Mouse (Mus musculus) liver, embryonic 12.5 days (tissue): ENCODE measurements at regions not wholly inside any gene's neighbourhood (a gene's known extent, or its start where the extent isn't known, plus 50 kb on each side); places are given as distances from the start of the nearest gene placed in this dataset.

Experiments
- ATAC-seq: fragments of 200-750 bp; cut with Nextera tagmentation; 2 replicates; pipeline ENCODE4 v1.8.0; 2017; ENCODE audit warnings: moderate number of reproducible peaks, mild to moderate bottlenecking, moderate library complexity
- H3K27ac ChIP-seq: fragments of 300-500 bp; sonication (generic); 2 replicates; pipeline ENCODE4 v1.5.1; 2016; ENCODE audit warnings: mild to moderate bottlenecking
- H3K27me3 ChIP-seq: fragments of 300-500 bp; sonication (generic); replicated peaks from 2 replicates; pipeline ENCODE4 v1.6.1; 2016; ENCODE audit warnings: mild to moderate bottlenecking, moderate library complexity
- H3K36me3 ChIP-seq: fragments of 300-500 bp; sonication (generic); 2 replicates; pipeline ENCODE4 v1.6.1; 2016; ENCODE audit warnings: mild to moderate bottlenecking, moderate library complexity
- H3K4me1 ChIP-seq: fragments of 300-500 bp; sonication (generic); 2 replicates; pipeline ENCODE4 v1.6.1; 2016
- H3K4me2 ChIP-seq: fragments of 300-500 bp; sonication (generic); 2 replicates; pipeline ENCODE4 v1.6.1; 2016; ENCODE audit warnings: mild to moderate bottlenecking, moderate library complexity
- H3K4me3 ChIP-seq: fragments of 300-500 bp; sonication (generic); 2 replicates; pipeline ENCODE4 v1.5.1; 2016; ENCODE audit warnings: mild to moderate bottlenecking, moderate library complexity
- H3K9ac ChIP-seq: fragments of 300-500 bp; sonication (generic); 2 replicates; pipeline ENCODE4 v1.6.1; 2016; ENCODE audit warnings: mild to moderate bottlenecking, moderate library complexity
- H3K9me3 ChIP-seq: fragments of 300-500 bp; sonication (generic); replicated peaks from 2 replicates; pipeline ENCODE4 v1.6.1; 2016; ENCODE audit warnings: mild to moderate bottlenecking, moderate library complexity
- WGBS: fragments of 180-500 bp; shearing (Covaris S2); methylation state at CpG from one replicate; pipeline ENCODE4 v1.1.7; 2016; ENCODE audit not compliant: insufficient replicate concordance; 5-methylcytosine and 5-hydroxymethylcytosine counted together

DNA sequence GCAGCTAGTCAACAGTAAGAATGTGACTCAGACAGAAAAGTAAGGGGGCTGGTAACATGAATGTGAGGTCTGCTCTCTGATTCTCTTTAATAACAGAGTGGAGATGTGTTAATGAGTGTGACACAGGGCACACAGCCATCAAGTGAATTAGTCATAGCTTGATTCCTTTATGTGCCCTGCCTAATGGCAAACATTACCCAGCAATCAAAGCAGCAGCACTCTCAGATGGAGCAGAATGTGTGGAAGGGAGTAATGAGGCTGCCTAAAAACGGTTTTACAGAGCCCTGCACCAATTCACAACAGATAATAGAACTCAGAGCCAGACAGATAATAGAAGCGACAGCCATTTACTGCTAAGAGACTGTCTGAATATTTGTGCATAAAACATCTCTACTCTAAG lies 182.0 kb upstream of the Tprg start:
- no peak overlapping the region for H3K9ac ChIP-seq
- H3K36me3 ChIP-seq, result no peaks in the 10 kb centered on the region
- no peaks in the 10 kb centered on the region for H3K27me3 ChIP-seq
- WGBS, result 43% methylated on average over 2 of the region's 2 CpGs
- no peak overlapping the region for H3K4me2 ChIP-seq
- H3K9me3 ChIP-seq, result no peaks in the 10 kb centered on the region
- no peak for ATAC-seq
- H3K4me3 ChIP-seq, result no peak overlapping the region
- H3K4me1 ChIP-seq, result no peaks in the 10 kb centered on the region
- no peak overlapping the region for H3K27ac ChIP-seq

DNA sequence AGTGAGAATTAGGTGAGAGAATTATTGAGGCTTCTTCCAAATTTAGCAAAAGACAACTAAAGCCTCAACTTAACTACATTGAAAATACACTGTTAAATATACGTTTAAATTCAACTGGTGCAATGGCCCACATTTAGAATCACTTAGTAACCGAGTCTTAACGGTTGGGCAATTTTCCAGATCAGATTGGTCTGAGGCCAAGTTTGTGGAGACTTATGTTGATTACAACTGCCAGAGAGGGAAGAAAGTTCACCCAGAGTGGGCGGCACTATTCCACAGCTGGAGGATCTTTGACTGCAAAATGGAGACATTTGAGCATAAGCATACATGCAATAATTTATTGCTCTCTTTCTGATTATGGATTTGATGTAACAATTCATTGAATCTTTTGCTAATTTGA lies 146.5 kb upstream of the Tprg start:
- Histone ChIP-seq H3K4me2 (no peak overlapping the region), H3K4me3 (no peak overlapping the region), H3K4me1 (no peaks in the 10 kb centered on the region), H3K9ac (no peak overlapping the region), H3K27ac (no peak overlapping the region), H3K9me3 (no peaks in the 10 kb centered on the region), H3K36me3 (no peaks in the 10 kb centered on the region), H3K27me3 (no peaks in the 10 kb centered on the region)
- no peak for ATAC-seq
- WGBS, result 71% methylated on average over 4 of the region's 4 CpGs

DNA sequence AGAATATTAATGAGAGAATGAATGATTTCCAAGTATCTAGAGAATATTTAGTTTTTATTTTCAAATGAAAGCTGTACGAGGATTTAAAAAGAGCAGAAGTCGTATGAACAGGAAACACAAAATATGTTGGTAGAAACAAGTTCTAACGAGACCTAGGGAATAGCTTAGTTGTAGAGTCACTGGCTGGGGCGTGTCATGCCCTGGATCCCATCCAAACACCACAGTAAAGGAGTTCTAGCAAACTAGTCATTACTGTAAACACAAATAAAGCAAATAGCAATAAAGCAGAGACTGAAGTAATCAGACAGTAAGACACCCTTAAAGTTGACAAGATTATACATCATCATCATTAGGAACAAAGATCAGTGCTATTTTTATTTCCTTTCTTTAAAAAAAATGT lies 139.1 kb upstream of the Tprg start:
- 61% methylated on average over 4 of the region's 4 CpGs for WGBS
- H3K9me3 ChIP-seq, result no peaks in the 10 kb centered on the region

DNA sequence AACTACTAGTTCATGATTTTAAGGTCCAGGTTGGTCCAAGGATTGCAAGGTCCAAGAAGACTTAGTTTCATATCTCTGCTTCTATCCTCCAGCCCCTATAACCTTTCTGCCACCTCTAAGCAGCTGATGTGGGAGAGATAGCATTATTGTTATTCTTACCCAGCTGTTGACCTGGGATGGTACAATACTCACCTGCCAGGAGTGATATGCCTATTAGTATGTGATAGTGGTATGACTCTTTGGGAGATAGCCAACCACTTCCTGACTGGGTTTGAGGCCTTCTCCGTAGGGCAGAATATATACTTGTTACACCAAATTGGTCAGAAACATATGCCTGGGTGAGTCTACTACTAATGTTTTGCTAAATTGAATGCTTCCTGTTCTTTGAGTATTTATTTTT lies 137.4 kb upstream of the Tprg start:
- H3K27me3 ChIP-seq, result no peaks in the 10 kb centered on the region
- no peak overlapping the region for H3K27ac ChIP-seq
- no peaks in the 10 kb centered on the region for H3K36me3 ChIP-seq
- WGBS, result 32% methylated on average over 1 of the region's 1 CpGs
- no peak overlapping the region for H3K4me3 ChIP-seq
- no peak overlapping the region for H3K9ac ChIP-seq
- no peaks in the 10 kb centered on the region for H3K4me1 ChIP-seq
- no peak overlapping the region for H3K4me2 ChIP-seq
- ATAC-seq, result no peak
- no peaks in the 10 kb centered on the region for H3K9me3 ChIP-seq

More for the DNA sequence above, 139.1 kb upstream of the Tprg start:
- Histone ChIP-seq H3K9ac (no peak overlapping the region), H3K4me2 (no peak overlapping the region), H3K4me1 (no peaks in the 10 kb centered on the region), H3K27me3 (no peaks in the 10 kb centered on the region), H3K27ac (no peak overlapping the region), H3K4me3 (no peak overlapping the region), H3K36me3 (no peaks in the 10 kb centered on the region)
- ATAC-seq, result no peak

DNA sequence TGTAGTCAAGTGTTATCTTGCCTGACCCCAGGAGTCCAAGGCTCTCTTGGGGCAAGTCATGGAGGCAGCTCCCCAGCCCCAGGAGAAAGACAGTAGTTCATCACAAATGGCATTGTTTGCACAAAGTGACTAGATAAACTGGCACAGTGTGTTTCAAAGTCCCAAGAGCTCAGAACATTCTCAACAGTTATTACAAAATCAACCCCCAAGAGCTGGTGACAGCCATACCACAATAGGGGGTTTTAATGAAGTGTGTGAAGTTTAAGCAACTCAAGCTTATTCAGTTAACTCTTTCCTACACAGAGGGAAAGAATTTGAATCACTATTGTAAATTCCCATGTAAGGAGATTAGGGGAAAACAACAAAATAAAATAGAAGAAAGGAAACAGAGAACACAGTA lies 109.7 kb upstream of the Tprg start:
- no peak overlapping the region for H3K27ac ChIP-seq
- no peaks in the 10 kb centered on the region for H3K27me3 ChIP-seq
- ATAC-seq, result no peak
- no peaks in the 10 kb centered on the region for H3K9me3 ChIP-seq
- H3K4me2 ChIP-seq, result no peak overlapping the region
- no peak overlapping the region for H3K4me3 ChIP-seq
- H3K4me1 ChIP-seq, result no peaks in the 10 kb centered on the region
- H3K36me3 ChIP-seq, result no peaks in the 10 kb centered on the region
- H3K9ac ChIP-seq, result no peak overlapping the region

DNA sequence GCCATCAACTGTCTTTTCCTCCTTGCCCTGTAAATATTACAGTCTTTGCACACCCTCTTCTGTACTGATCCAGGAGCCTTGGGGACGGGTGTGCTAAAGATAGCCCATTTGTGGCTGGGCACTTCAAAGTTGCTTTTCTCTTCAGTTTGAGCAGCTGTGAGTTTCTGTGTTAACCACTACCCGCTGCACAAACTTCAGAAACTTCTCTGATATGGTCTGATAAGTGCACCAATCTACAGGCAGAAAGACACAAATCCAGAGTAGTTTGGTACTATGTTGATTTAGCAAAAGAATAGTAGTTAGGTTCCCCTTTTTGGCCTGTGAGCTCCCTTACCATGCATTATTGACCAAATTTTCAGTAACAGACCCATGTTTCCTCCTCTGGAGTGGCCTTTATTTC lies 108.6 kb upstream of the Tprg start:
- Histone ChIP-seq H3K4me1 (no peaks in the 10 kb centered on the region), H3K27me3 (no peaks in the 10 kb centered on the region), H3K4me3 (no peak overlapping the region), H3K9ac (no peak overlapping the region), H3K4me2 (no peak overlapping the region), H3K27ac (no peak overlapping the region), H3K9me3 (no peaks in the 10 kb centered on the region), H3K36me3 (no peaks in the 10 kb centered on the region)
- 41% methylated on average over 2 of the region's 2 CpGs for WGBS
- ATAC-seq, result no peak

DNA sequence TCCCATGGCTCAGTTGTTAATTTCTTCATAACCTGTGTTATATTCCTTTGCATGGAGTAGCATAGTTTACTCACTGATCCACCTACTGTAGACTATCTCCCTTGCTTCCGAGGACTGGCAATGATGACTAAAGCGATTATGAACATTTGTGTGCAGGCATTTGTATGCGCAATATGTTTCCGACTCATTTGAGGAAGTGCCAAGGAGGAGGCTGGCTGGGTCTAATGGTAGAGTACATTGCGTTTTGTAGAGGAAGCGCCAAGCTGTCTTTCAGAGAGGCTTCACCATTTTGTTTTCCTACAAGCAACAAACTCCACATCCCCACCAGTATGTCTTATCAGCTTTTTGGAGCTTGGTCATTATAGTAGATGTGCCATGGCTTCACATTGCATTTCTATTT lies 104.7 kb upstream of the Tprg start:
- 73% methylated on average over 6 of the region's 6 CpGs for whole genome bisulfite sequencing
- no peak overlapping the region for H3K4me2 ChIP-seq

DNA sequence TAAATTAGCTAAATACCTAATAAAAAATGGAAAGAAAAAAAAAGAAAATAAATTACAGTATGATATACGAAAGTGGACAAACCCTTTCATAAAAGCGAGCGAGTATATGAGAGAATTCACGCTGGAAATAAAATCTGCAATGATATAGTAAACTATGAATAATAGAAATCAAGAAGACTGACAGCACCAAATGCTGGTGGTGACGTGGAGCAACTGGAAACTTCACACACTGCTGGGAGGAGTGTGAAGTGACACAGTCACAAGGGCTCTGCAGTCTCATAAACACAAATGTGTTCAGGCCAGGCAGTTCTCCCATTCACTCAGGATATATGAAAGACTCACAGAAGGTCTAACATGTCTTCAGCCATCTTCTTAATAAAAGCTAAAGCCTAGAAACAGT lies 89.5 kb upstream of the Tprg start:
- Histone ChIP-seq H3K27ac (no peak overlapping the region), H3K9ac (no peak overlapping the region), H3K4me2 (no peak overlapping the region), H3K4me3 (no peak overlapping the region), H3K9me3 (no peaks in the 10 kb centered on the region), H3K27me3 (no peaks in the 10 kb centered on the region), H3K36me3 (no peaks in the 10 kb centered on the region), H3K4me1 (peaks cover 41% of the 10 kb centered on the region)
- ATAC-seq, result no peak
- WGBS, result 79% methylated on average over 5 of the region's 5 CpGs

More for the DNA sequence above, 104.7 kb upstream of the Tprg start:
- Histone ChIP-seq H3K27ac (no peak overlapping the region), H3K4me3 (no peak overlapping the region), H3K9me3 (no peaks in the 10 kb centered on the region), H3K36me3 (no peaks in the 10 kb centered on the region), H3K9ac (no peak overlapping the region), H3K27me3 (no peaks in the 10 kb centered on the region), H3K4me1 (no peaks in the 10 kb centered on the region)
- ATAC-seq, result no peak

DNA sequence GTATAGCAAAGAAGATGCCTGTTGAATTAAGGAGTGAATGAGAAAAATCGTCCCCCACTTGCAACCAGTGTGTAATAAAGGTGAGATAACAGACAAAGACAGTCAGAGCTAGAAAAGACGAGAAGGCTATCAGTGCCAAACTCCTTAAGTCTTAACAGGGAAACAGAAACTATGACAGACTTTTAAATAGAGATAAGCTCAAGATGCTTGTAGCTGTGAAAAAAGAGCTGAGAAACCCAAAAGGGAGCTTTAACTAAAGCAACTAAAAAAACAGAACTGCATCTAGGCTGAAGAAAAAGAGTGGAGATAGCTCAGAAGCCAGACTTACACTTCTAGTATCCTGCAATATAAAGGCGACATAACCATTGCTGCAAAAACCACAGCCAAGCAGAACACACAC lies 87.8 kb upstream of the Tprg start:
- Histone ChIP-seq H3K27ac (peak overlapping the region; percentile 88), H3K27me3 (no peaks in the 10 kb centered on the region), H3K9me3 (no peaks in the 10 kb centered on the region), H3K4me2 (peak overlapping the region; percentile 16), H3K4me1 (peaks cover 41% of the 10 kb centered on the region), H3K9ac (no peak overlapping the region), H3K36me3 (no peaks in the 10 kb centered on the region), H3K4me3 (no peak overlapping the region)
- 23% methylated on average over 3 of the region's 3 CpGs for WGBS
- ATAC-seq, result peak; percentile 34

DNA sequence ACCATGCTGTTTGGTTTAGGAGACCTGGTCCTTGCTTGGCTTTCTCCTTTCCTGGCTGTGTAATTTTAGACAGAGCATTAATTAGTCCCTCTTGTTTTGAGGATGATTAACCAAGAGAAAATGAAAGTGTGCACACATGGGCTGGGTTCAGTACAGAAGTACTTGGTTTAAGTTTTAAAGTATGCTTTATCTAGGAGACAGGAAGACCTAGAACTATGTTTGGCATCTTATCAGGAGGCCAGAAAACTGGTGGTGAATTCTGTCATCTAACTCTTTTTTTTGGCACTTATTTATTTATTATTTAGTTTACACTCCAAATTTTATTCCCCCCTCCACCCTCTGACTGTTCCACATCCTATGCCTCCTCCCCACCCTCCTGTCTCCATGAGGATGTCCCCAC lies 86.6 kb upstream of the Tprg start:
- Histone ChIP-seq H3K4me3 (no peak overlapping the region), H3K27me3 (no peaks in the 10 kb centered on the region), H3K4me2 (peak overlapping the region; percentile 22; the same call in 1 of the 2 replicates), H3K9ac (0 out of 2 replicates have a peak overlapping the region, but pooled peaks have one; percentile 2), H3K36me3 (no peaks in the 10 kb centered on the region), H3K27ac (peak overlapping the region; percentile 88), H3K4me1 (peaks cover 41% of the 10 kb centered on the region), H3K9me3 (no peaks in the 10 kb centered on the region)
- ATAC-seq, result peak; percentile 30; the same call in 1 of the 2 replicates

DNA sequence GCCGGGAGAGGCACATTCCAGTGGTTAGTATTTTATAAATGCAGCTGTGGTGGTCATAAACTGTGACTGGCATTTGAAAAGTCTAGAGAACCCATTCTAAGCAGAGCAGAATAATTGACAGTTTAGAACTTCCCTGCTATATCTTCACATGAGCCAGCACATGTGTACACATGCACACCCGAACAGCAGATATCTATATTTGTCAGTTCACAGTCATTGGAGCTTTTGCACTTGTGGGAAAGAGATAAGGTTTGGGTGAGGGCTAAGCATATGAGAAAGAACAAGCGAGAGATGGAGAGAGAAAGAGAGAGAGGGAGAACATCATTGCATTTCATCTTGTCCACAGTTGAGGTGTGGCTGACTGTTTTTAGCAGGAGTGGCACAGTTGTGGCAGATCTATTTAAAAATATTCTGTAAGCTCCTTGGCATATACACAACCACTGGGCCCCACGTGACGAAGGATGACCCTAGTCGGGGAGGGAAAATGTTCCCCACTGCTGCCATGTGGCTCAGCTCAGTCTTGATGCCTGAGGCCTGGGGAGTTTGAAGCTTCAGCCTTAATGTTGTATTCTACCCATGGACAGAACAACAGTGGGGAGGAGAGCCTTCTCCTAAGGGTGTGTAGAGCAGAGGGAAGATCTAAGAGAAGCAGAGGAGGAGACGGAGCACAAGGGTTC lies 85.4 kb upstream of the Tprg start:
- H3K4me3 ChIP-seq, result no peak overlapping the region
- H3K9me3 ChIP-seq, result no peaks in the 10 kb centered on the region
- H3K27me3 ChIP-seq, result no peaks in the 10 kb centered on the region
- peaks cover 41% of the 10 kb centered on the region for H3K4me1 ChIP-seq
- ATAC-seq, result peak; percentile 97
- H3K9ac ChIP-seq, result no peak overlapping the region
- no peaks in the 10 kb centered on the region for H3K36me3 ChIP-seq
- peak overlapping the region; percentile 23 for H3K4me2 ChIP-seq
- WGBS, result 49% methylated on average over 7 of the region's 7 CpGs
- peak overlapping the region; percentile 88 for H3K27ac ChIP-seq

DNA sequence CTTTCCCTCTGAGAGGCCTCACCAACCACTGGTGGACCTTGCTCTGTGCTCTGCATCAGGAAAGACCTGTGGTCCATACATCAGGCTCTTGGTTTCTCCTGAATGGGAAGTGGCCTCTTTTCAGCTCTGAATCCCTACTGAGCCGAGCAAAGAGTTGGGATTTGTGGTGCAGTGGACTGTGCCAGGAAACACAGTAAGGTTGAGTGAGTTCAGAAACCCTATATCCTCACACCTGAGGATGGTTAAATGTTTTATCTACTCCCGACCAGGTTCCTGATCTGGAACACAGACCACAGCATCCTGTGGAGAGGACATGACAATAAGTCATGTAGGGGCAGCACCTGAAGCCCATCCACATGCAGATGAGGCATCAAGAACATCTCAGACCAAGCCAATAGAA lies 73.4 kb upstream of the Tprg start:
- Histone ChIP-seq H3K9ac (no peak overlapping the region), H3K4me1 (no peaks in the 10 kb centered on the region), H3K9me3 (no peaks in the 10 kb centered on the region), H3K36me3 (no peaks in the 10 kb centered on the region), H3K27ac (no peak overlapping the region), H3K4me2 (no peak overlapping the region), H3K4me3 (no peak overlapping the region), H3K27me3 (no peaks in the 10 kb centered on the region)
- 35% methylated on average over 2 of the region's 2 CpGs for WGBS
- ATAC-seq, result no peak

DNA sequence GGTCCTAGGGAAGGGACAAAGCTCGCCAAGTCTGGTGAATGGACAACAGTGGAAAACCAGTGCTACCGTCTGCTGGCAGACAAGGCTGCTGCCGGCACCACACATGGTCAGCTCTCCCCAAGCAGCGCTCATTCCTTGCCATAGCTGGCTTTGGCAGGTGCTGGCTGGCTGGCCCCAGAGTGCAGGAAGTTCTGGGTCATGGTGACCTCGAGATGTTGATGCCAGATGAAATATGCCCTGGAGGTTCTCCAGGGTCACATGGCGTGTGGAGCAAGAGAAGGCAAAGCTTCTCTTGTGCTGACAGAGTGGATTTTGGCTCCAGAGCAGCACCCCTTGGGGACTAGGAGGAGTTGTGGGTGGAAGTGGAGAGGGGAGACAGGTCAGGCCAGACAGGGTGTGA lies 66.1 kb upstream of the Tprg start:
- Histone ChIP-seq H3K27me3 (no peaks in the 10 kb centered on the region), H3K4me3 (no peak overlapping the region), H3K4me2 (no peak overlapping the region), H3K36me3 (no peaks in the 10 kb centered on the region), H3K27ac (no peak overlapping the region), H3K9me3 (no peaks in the 10 kb centered on the region), H3K4me1 (no peaks in the 10 kb centered on the region), H3K9ac (no peak overlapping the region)
- 61% methylated on average over 6 of the region's 6 CpGs for WGBS
- ATAC-seq, result no peak
